Mouse (Mus musculus): ENCODE measurements around the gene H2-K1. TPM values are rescaled to one million over a fixed set of nuclear protein-coding genes. Genes with fewer than 3 reads are reported as not detected.
"Not testable (repeated sequence)": the region's sequence is repeated elsewhere in the genome, so short reads cannot be mapped to it uniquely, and the experiment has no call there.

H2-K1 gene
- polyA plus RNA-seq, 1 experiment = 5,138 TPM

DNA sequence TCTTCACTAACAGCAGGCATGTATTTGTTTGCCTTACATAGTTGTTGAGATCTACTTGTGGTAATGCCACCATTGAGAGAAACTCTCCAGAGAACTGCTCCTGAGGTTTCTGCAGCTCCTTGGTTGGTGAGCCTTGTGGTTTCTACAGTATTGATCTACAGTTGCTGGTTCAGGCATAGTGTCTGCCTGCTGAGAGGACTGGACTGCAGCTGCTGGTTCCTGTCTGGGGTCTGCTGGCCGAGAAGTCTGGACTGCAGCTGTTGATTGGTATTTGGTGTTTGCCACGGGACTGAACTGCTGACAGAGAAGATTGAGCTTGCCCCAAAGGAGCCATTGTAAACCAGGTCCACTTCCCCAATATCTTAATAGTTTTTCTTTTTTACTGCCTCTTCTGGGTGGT is 6.4 kb upstream of the H2-K1 start:
- WGBS = 59% methylated on average over 2 of the region's 2 CpGs
- Histone ChIP-seq H3K4me3 (ENCODE audit: control insufficient read depth, insufficient read depth, low read length) (no peak overlapping the region), H3K36me3 (ENCODE audit: control insufficient read depth, insufficient read depth, low read length) (no peaks in the 10 kb centered on the region)

DNA sequence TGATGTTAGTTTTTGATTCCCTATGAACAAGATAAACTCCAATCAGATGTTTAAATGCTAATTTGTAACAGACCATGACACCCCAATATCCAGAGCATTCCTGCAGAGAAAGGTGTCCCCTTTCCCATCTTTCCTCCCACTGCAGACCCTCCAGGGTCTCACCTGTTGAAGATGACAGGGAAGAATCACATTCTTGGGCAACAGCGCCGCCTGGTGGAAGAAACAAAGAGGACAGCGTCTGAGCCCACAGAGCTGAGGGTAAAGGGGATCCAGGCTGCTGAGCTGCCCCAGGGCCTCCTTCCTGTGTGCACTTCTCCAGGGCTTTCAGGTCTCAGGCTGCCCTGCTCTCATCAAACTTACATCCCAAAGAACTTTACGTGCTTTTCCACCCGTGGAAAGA is 3.3 kb upstream of the H2-K1 start:
- Histone ChIP-seq H3K27ac (ENCODE audit: control insufficient read depth, insufficient read depth, low read length) (no peak overlapping the region), H3K27me3 (ENCODE audit: control insufficient read depth, insufficient read depth, low read length) (no peaks in the 10 kb centered on the region), H3K4me1 (replicated peaks; ENCODE audit: control insufficient read depth, insufficient read depth, low read length) (no peaks in the 10 kb centered on the region), H3K36me3 (ENCODE audit: control insufficient read depth, insufficient read depth, low read length) (no peaks in the 10 kb centered on the region), H3K4me3 (ENCODE audit: control insufficient read depth, insufficient read depth, low read length) (no peak overlapping the region)
- TF ChIP-seq POLR2A (IDR thresholded peaks at IDR 0.05; ENCODE audit: control insufficient read depth, extremely low read depth, insufficient read depth, low read length, poor library complexity) = no peak
- TF ChIP-seq CTCF (IDR thresholded peaks at IDR 0.05; ENCODE audit: borderline replicate concordance, control insufficient read depth, extremely low read depth, insufficient read depth, low read length, poor library complexity) = peak; percentile 77; the same call in 1 of the 2 replicates
- peak; percentile 70 for DNase-seq
- WGBS = 11% methylated on average over 5 of the region's 5 CpGs

More for the DNA sequence above, 6.4 kb upstream of the H2-K1 start:
- DNase-seq = no peak
- Histone ChIP-seq H3K4me1 (replicated peaks; ENCODE audit: control insufficient read depth, insufficient read depth, low read length) (no peaks in the 10 kb centered on the region), H3K27me3 (ENCODE audit: control insufficient read depth, insufficient read depth, low read length) (no peaks in the 10 kb centered on the region), H3K27ac (ENCODE audit: control insufficient read depth, insufficient read depth, low read length) (no peak overlapping the region)
- TF ChIP-seq POLR2A (IDR thresholded peaks at IDR 0.05; ENCODE audit: control insufficient read depth, extremely low read depth, insufficient read depth, low read length, poor library complexity) = no peak
- no peak for TF ChIP-seq CTCF (IDR thresholded peaks at IDR 0.05; ENCODE audit: borderline replicate concordance, control insufficient read depth, extremely low read depth, insufficient read depth, low read length, poor library complexity)

DNA sequence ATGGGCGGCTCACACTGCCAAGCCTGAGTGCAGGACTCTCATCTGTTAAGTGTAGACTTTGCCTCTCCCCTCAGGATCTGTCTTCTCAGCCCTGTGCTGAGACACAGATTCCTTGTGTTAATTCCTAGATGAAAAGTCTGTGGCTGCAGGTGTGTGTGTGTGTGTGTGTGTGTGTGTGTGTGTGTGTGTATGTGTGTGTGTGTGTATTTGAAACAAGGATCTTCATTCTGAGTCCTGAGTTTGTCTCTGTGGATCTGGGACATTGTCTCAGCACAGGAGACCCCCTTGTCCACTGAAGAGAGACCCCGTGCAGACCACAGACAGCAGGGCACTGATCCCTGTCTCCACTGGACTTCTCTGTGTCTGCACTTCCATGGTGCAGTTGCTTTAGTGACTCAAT is 649 bp upstream of the H2-K1 start:
- 37% methylated on average over 2 of the region's 2 CpGs for WGBS
- not testable (repeated sequence) for H3K27me3 ChIP-seq (ENCODE audit: control insufficient read depth, insufficient read depth, low read length); H3K4me1 ChIP-seq (replicated peaks; ENCODE audit: control insufficient read depth, insufficient read depth, low read length); DNase-seq; H3K36me3 ChIP-seq (ENCODE audit: control insufficient read depth, insufficient read depth, low read length)
- peak overlapping the region; percentile 82; the same call in 1 of the 2 replicates for H3K4me3 ChIP-seq (ENCODE audit: control insufficient read depth, insufficient read depth, low read length)
- H3K27ac ChIP-seq (ENCODE audit: control insufficient read depth, insufficient read depth, low read length) = peak overlapping the region; percentile 48; the same call in 1 of the 2 replicates

DNA sequence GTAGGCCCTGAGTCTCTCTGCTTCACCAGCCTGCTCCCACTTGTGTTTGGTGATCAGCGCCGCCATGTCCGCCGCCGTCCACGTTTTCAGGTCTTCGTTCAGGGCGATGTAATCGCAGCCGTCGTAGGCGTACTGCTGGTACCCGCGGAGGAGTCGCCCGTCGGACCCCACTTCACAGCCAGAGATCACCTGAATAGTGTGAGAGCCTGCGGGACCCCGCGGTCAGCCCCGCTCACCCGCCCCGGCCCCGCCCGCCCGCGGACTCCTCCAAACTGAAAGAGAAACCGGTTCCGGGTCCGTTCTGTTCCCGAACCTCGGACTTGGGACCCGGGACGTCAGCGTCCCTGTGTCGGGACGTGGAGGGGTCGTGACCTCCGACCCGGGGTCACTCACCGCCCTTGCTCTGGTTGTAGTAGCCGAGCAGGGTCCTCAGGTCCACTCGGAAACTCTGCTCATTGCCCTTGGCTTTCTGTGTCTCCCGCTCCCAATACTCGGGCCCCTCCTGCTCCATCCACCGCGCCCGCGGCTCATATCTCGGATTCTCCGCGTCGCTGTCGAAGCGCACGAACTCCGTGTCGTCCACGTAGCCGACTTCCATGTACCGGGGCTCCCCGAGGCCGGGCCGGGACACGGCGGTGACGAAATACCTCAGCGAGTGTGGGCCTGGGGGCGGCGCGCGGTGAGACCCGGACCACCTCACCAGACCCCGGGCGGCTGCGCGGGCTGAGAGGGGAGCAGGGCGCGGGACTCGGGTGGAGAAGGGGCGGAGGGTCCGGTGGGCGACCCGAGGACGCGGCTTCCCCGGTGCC is 602 bp downstream of the H2-K1 start:
- no peak overlapping the region for H3K27ac ChIP-seq (ENCODE audit: control insufficient read depth, insufficient read depth, low read length)
- TF ChIP-seq POLR2A (IDR thresholded peaks at IDR 0.05; ENCODE audit: control insufficient read depth, extremely low read depth, insufficient read depth, low read length, poor library complexity) (no peak), CTCF (IDR thresholded peaks at IDR 0.05; ENCODE audit: borderline replicate concordance, control insufficient read depth, extremely low read depth, insufficient read depth, low read length, poor library complexity) (no peak)
- H3K4me3 ChIP-seq (ENCODE audit: control insufficient read depth, insufficient read depth, low read length) = peak overlapping the region; percentile 82
- H3K36me3 ChIP-seq (ENCODE audit: control insufficient read depth, insufficient read depth, low read length) = no peaks in the 10 kb centered on the region
- DNase-seq = no peak
- WGBS = under 1% methylated on average over 87 of the region's 87 CpGs
- no peaks in the 10 kb centered on the region for H3K27me3 ChIP-seq (ENCODE audit: control insufficient read depth, insufficient read depth, low read length)
- no peaks in the 10 kb centered on the region for H3K4me1 ChIP-seq (replicated peaks; ENCODE audit: control insufficient read depth, insufficient read depth, low read length)

DNA sequence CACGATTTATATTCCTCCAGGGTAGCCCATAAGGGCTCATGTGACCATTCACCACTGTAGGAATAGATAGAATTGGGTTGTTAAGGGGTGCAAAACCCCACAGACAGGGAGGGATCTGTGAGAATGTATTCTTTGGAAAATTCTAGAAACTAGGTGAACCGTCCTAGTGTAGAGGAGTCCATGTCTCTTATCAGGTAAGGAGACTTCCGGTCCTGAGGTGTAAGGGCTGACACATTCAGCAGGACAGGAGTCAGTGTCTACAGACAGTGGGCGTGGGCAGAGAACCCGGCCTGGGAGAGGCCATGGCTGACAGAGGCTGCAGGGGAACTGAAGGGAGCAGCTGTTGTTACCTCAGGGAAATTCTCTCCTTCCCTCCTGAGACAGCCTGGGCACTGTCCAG is 1.4 kb downstream of the H2-K1 start:
- H3K4me1 ChIP-seq (replicated peaks; ENCODE audit: control insufficient read depth, insufficient read depth, low read length); H3K27me3 ChIP-seq (ENCODE audit: control insufficient read depth, insufficient read depth, low read length); H3K27ac ChIP-seq (ENCODE audit: control insufficient read depth, insufficient read depth, low read length); H3K36me3 ChIP-seq (ENCODE audit: control insufficient read depth, insufficient read depth, low read length); DNase-seq: not testable (repeated sequence)
- 32% methylated on average over 5 of the region's 5 CpGs for WGBS
- peak overlapping the region; percentile 82 for H3K4me3 ChIP-seq (ENCODE audit: control insufficient read depth, insufficient read depth, low read length)

DNA sequence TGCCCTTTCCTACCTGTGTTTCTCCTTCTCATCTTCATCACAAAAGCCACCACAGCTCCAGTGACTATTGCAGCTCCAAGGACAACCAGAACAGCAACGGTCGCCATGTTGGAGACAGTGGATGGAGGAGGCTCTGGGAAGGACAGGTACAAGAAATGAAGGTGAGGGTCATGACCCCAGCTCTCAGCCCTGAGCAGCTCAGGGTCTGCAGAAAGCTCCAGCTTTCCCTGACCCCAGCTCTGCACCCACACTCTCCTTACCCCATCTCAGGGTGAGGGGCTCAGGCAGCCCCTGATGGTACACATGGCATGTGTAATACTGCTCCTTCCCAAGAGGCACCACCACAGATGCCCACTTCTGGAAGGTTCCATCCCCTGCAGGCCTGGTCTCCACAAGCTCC is 3.1 kb downstream of the H2-K1 start:
- not testable (repeated sequence) for H3K36me3 ChIP-seq (ENCODE audit: control insufficient read depth, insufficient read depth, low read length); H3K27ac ChIP-seq (ENCODE audit: control insufficient read depth, insufficient read depth, low read length); DNase-seq; H3K4me1 ChIP-seq (replicated peaks; ENCODE audit: control insufficient read depth, insufficient read depth, low read length); H3K27me3 ChIP-seq (ENCODE audit: control insufficient read depth, insufficient read depth, low read length); H3K4me3 ChIP-seq (ENCODE audit: control insufficient read depth, insufficient read depth, low read length)
- WGBS = 98% methylated on average over 2 of the region's 2 CpGs

DNA sequence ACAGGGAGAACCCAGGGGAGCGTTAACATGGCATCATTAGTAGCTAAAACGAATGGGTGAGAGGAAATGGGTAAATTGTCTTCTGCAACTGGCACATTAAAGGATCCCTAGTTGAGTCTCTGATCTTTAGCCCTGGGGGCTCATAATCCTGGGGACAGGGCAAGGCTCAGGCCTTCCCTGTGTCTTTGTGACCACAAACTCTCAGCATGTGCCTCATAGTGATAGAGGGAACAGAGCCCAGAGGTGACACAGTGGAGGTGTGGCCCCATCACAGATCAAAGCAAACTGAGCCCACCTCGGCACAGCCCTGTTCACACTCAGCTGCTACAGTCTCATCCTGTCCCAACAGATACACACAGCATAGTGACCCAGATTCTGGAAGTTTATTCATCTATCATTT is 4.5 kb downstream of the H2-K1 start:
- Histone ChIP-seq H3K4me1 (replicated peaks; ENCODE audit: control insufficient read depth, insufficient read depth, low read length) (no peaks in the 10 kb centered on the region), H3K27ac (ENCODE audit: control insufficient read depth, insufficient read depth, low read length) (no peak overlapping the region), H3K36me3 (ENCODE audit: control insufficient read depth, insufficient read depth, low read length) (no peaks in the 10 kb centered on the region), H3K27me3 (ENCODE audit: control insufficient read depth, insufficient read depth, low read length) (no peaks in the 10 kb centered on the region), H3K4me3 (ENCODE audit: control insufficient read depth, insufficient read depth, low read length) (no peak overlapping the region)
- 75% methylated on average over 3 of the region's 3 CpGs for WGBS
- no peak for DNase-seq
- no peak for TF ChIP-seq POLR2A (IDR thresholded peaks at IDR 0.05; ENCODE audit: control insufficient read depth, extremely low read depth, insufficient read depth, low read length, poor library complexity)
